Mouse (Mus musculus) forebrain, embryonic 14.5 days (tissue): ENCODE measurements around the gene Sema3f. TPM values are rescaled to one million over a fixed set of nuclear protein-coding genes. Genes with fewer than 3 reads are reported as not detected.

ENCODE experiments used
- ATAC-seq: fragments of 200-750 bp; cut with Nextera tagmentation; 2 replicates; pipeline ENCODE4 v1.8.0; 2017; ENCODE audit warnings: mild to moderate bottlenecking, moderate library complexity
- DNase-seq: peaks from one replicate; pipeline ENCODE4 v3.0.0-alpha.2; 2015; ENCODE audit warnings: low spot score
- H3K27ac ChIP-seq: fragments of 300-500 bp; sonication (generic); 2 replicates; pipeline ENCODE4 v1.5.1; 2014; ENCODE audit warnings: low read depth, mild to moderate bottlenecking, control low read depth, low read length, moderate library complexity
- H3K27me3 ChIP-seq: fragments of 300-500 bp; sonication (generic); replicated peaks from 2 replicates; pipeline ENCODE4 v1.6.1; 2014; ENCODE audit warnings: low read length, control low read depth, mixed read lengths; ENCODE audit not compliant: control insufficient read depth, insufficient read depth
- H3K36me3 ChIP-seq: fragments of 300-500 bp; sonication (generic); 2 replicates; pipeline ENCODE4 v1.6.1; 2014; ENCODE audit warnings: low read length, control low read depth; ENCODE audit not compliant: control insufficient read depth, insufficient read depth
- H3K4me1 ChIP-seq: fragments of 300-500 bp; sonication (generic); 2 replicates; pipeline ENCODE4 v1.6.1; 2014; ENCODE audit warnings: antibody characterized with exemption, low read length, control low read depth; ENCODE audit not compliant: control insufficient read depth, insufficient read depth
- H3K4me2 ChIP-seq: fragments of 300-500 bp; sonication (generic); 2 replicates; pipeline ENCODE4 v1.6.1; 2014; ENCODE audit warnings: mild to moderate bottlenecking, control low read depth, low read length
- H3K4me3 ChIP-seq: fragments of 300-500 bp; sonication (generic); 2 replicates; pipeline ENCODE4 v1.5.1; 2014; ENCODE audit warnings: low read depth, low read length, control low read depth
- H3K9ac ChIP-seq: fragments of 300-500 bp; sonication (generic); 2 replicates; pipeline ENCODE4 v1.6.1; 2014; ENCODE audit warnings: mild to moderate bottlenecking, low read length, control low read depth, moderate library complexity
- H3K9me3 ChIP-seq: fragments of 300-500 bp; sonication (generic); replicated peaks from 2 replicates; pipeline ENCODE4 v1.6.1; 2016; ENCODE audit warnings: low read length, control low read depth, mixed read lengths; ENCODE audit not compliant: control insufficient read depth
- WGBS: fragments of 180-500 bp; shearing (Covaris S2); extraction: QIAGEN DNeasy Blood & Tissue Kit; methylation state at CpG from one replicate; pipeline ENCODE4 v1.1.7; 2014; 5-methylcytosine and 5-hydroxymethylcytosine counted together
- polyA plus RNA-seq: library from polyadenylated mRNA; unstranded; fragments of >200 nt; fragmentation: Nextera tagmentation; extraction: Ambion mirVana; gene quantifications from 2 replicates; pipeline ENCODE4 v1.2.1, GENCODE M21; 2014

Gene Sema3f
- polyA plus RNA-seq, 1 experiment from 2014 or later, result 7.4 TPM

- WGBS, result under 1% methylated on average over 25 of the region's 25 CpGs
- peak; percentile 39 for DNase-seq
- H3K27ac ChIP-seq, result no peak overlapping the region
Observed at GRCm38 (mm10) chr9:107676302-107676701, 34.0 kb downstream of the Sema3f start.

GRCm38 (mm10) chr9:107675671-107676301, 34.5 kb downstream of the Sema3f start:
- Histone ChIP-seq H3K27me3 (peaks cover 24% of the 10 kb centered on the region), H3K36me3 (no peaks in the 10 kb centered on the region), H3K4me2 (peak overlapping the region; percentile 71), H3K27ac (no peak overlapping the region), H3K9me3 (no peaks in the 10 kb centered on the region), H3K9ac (peak overlapping the region; percentile 58), H3K4me3 (peak overlapping the region; percentile 27), H3K4me1 (peaks cover 3% of the 10 kb centered on the region)
- peak; percentile 77 for ATAC-seq
- under 1% methylated on average over 39 of the region's 39 CpGs for WGBS
- DNase-seq, result peak; percentile 82

More at GRCm38 (mm10) chr9:107676302-107676701, 34.0 kb downstream of the Sema3f start:
- peak overlapping the region; percentile 71 for H3K4me2 ChIP-seq
- peak; percentile 43 for ATAC-seq
- H3K36me3 ChIP-seq, result no peaks in the 10 kb centered on the region
- peak overlapping the region; percentile 27 for H3K4me3 ChIP-seq
- H3K27me3 ChIP-seq, result peaks cover 24% of the 10 kb centered on the region
- peak overlapping the region; percentile 58 for H3K9ac ChIP-seq
- H3K4me1 ChIP-seq, result peaks cover 3% of the 10 kb centered on the region
- H3K9me3 ChIP-seq, result no peaks in the 10 kb centered on the region

GRCm38 (mm10) chr9:107674609-107675429, 35.5 kb downstream of the Sema3f start:
- H3K4me2 ChIP-seq, result no peak overlapping the region
- no peak for DNase-seq
- H3K27ac ChIP-seq, result no peak overlapping the region
- 55% methylated on average over 9 of the region's 9 CpGs for WGBS
- no peak for ATAC-seq
- no peaks in the 10 kb centered on the region for H3K9me3 ChIP-seq
- peaks cover 3% of the 10 kb centered on the region for H3K4me1 ChIP-seq
- peaks cover 24% of the 10 kb centered on the region for H3K27me3 ChIP-seq
- no peak overlapping the region for H3K9ac ChIP-seq
- no peaks in the 10 kb centered on the region for H3K36me3 ChIP-seq
- no peak overlapping the region for H3K4me3 ChIP-seq

DNA sequence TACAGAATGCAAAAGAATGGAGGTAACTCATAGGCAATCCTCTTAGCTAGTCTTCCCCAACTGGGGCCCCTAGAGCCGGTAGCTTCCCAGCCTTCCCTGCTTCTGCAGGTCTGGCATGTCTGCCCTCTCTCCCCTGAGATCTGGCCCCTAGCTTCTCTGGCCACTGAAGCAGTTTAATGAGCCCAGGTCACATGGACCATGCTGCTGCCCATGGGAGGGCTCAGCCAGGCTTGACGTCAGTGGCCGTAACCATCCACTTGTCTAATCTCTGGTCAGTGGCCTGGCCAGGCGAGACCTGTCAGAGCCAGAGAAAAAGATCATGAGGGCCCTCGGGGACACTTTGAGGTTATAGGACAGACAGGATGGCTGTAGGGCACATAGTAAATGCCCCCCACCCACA, 40.0 kb downstream of the Sema3f start:
- Histone ChIP-seq H3K9me3 (no peaks in the 10 kb centered on the region), H3K4me3 (no peak overlapping the region), H3K27me3 (peaks cover 13% of the 10 kb centered on the region), H3K4me1 (peaks cover 10% of the 10 kb centered on the region), H3K4me2 (no peak overlapping the region), H3K36me3 (no peaks in the 10 kb centered on the region), H3K27ac (no peak overlapping the region), H3K9ac (no peak overlapping the region)
- no peak for ATAC-seq
- 69% methylated on average over 5 of the region's 5 CpGs for WGBS
- DNase-seq, result no peak

DNA sequence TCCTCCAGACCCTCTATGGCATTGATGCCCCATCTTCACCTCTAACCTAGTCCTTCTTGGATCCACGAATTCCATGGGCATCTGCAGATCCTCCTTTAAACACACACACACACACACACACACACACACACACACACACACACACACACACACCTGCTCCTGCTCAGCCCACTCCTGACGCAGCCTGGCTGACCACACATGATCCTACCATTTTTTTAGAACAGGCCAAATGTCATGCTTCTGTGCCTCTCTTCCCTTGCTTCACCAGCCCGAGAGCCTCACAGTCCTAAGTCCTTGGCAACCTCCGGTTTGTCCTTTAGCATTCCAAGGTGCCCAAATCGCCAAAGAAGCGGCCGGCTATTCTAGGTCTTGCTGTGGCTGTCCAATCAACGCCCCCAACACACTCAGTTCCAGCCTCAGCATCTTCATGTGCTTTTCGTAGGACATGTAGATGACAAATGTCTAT, 40.8 kb downstream of the Sema3f start, which contains the start of gene Slc38a3:
Gene Slc38a3, minus strand, starts transcription at position 51 of the 466 bp plus-strand sequence.
- DNase-seq (no peak), ATAC-seq (no peak)
- no peak within 1 kb of the TSS for H3K27ac ChIP-seq
- no peak within 1 kb of the TSS for H3K4me3 ChIP-seq
- H3K36me3 ChIP-seq, result no peaks in the 10 kb centered on the region
- H3K9ac ChIP-seq, result no peak within 1 kb of the TSS
- H3K4me2 ChIP-seq, result no peak within 1 kb of the TSS
- H3K9me3 ChIP-seq, result no peaks in the 10 kb centered on the region
- 89% methylated on average over 9 of the region's 9 CpGs for WGBS
- H3K27me3 ChIP-seq, result peaks cover 8% of the 10 kb centered on the region
- H3K4me1 ChIP-seq, result peaks cover 10% of the 10 kb centered on the region

DNA sequence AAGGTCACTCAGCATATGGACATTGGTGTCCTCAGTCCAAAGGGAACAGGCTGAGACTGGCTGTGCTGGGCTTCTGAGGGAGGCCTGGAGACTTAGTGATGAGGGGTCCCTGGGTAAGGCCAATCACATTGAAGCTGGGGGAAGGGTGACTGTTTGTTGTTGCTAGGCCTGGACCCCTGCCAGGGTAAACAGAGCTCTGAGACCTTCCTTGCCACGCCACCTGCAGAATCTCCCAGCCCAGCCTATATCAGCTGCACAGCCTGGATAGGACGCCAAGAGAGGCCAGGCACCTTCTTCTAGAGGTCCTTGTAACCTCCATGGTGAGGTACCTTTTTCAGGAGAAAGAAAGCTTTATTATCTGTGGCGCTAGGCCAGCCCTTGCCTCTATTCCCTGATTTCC, 41.4 kb downstream of the Sema3f start:
- Histone ChIP-seq H3K27ac (no peak overlapping the region), H3K9me3 (no peaks in the 10 kb centered on the region), H3K4me2 (no peak overlapping the region), H3K36me3 (no peaks in the 10 kb centered on the region), H3K9ac (no peak overlapping the region), H3K4me1 (peaks cover 10% of the 10 kb centered on the region), H3K27me3 (peaks cover 8% of the 10 kb centered on the region), H3K4me3 (no peak overlapping the region)
- DNase-seq, result no peak
- 67% methylated on average over 3 of the region's 3 CpGs for WGBS
- no peak for ATAC-seq

GRCm38 (mm10) chr9:107668011-107668410, 42.3 kb downstream of the Sema3f start:
- ATAC-seq (no peak), DNase-seq (no peak)
- Histone ChIP-seq H3K9ac (no peak overlapping the region), H3K27ac (no peak overlapping the region), H3K27me3 (peaks cover 8% of the 10 kb centered on the region), H3K4me1 (peaks cover 16% of the 10 kb centered on the region), H3K4me2 (no peak overlapping the region), H3K4me3 (no peak overlapping the region), H3K36me3 (no peaks in the 10 kb centered on the region), H3K9me3 (no peaks in the 10 kb centered on the region)
- 42% methylated on average over 8 of the region's 8 CpGs for WGBS

GRCm38 (mm10) chr9:107667219-107667618, 43.1 kb downstream of the Sema3f start:
- H3K4me3 ChIP-seq, result peak overlapping the region; percentile 38
- H3K9me3 ChIP-seq, result no peaks in the 10 kb centered on the region
- peak; percentile 93 for ATAC-seq
- DNase-seq, result peak; percentile 71
- H3K4me2 ChIP-seq, result peak overlapping the region; percentile 85
- WGBS, result under 1% methylated on average over 24 of the region's 24 CpGs
- no peaks in the 10 kb centered on the region for H3K36me3 ChIP-seq
- peaks cover 16% of the 10 kb centered on the region for H3K4me1 ChIP-seq
- no peak overlapping the region for H3K27ac ChIP-seq
- peaks cover 8% of the 10 kb centered on the region for H3K27me3 ChIP-seq
- peak overlapping the region; percentile 56 for H3K9ac ChIP-seq
